Mouse (Mus musculus): ENCODE data around the gene Ypel3.

- TF ChIP-seq MXI1 (IDR thresholded peaks at IDR 0.05; ENCODE audit: low read depth, low read length) (peak; percentile 20; the same call in 1 of the 2 replicates), E2F4 (IDR thresholded peaks at IDR 0.05; ENCODE audit: insufficient replicate concordance, low read depth, low read length) (no peak), POLR2AphosphoS2 (IDR thresholded peaks at IDR 0.05; ENCODE audit: low read depth, low read length) (no peak), CTCF (conservative IDR thresholded peaks at IDR 0.05 in 1 of 2, IDR thresholded peaks at IDR 0.05 in 1 of 2; ENCODE audit: low read depth in 2 of 2, low read length in 2 of 2) (no peak), RCOR1 (conservative IDR thresholded peaks at IDR 0.05; ENCODE audit: low read depth, low read length) (no peak), SMC3 (IDR thresholded peaks at IDR 0.05; ENCODE audit: low read depth, low read length) (no peak)
Observed at GRCm38 (mm10) chr7:126759672-126760390, 16.9 kb upstream of the Ypel3 start.

All from CH12.LX (cell line).